Mouse (Mus musculus) hindbrain, postnatal 0 days (tissue): Measurements from ENCODE around the gene Csnk2b. TPM values are rescaled to one million over a fixed set of nuclear protein-coding genes. Genes with fewer than 3 reads are reported as not detected.

Source experiments
- ATAC-seq: fragments of 200-750 bp; cut with Nextera tagmentation; 2 replicates; pipeline ENCODE4 v1.8.0; 2017; ENCODE audit warnings: mild to moderate bottlenecking, moderate TSS enrichment, moderate library complexity
- DNase-seq: peaks from one replicate; pipeline ENCODE4 v3.0.0-alpha.2; 2015; ENCODE audit warnings: low spot score
- H3K27ac ChIP-seq: fragments of 300-500 bp; sonication (generic); 2 replicates; pipeline ENCODE4 v1.5.1; 2014; ENCODE audit warnings: mild to moderate bottlenecking
- H3K27me3 ChIP-seq: fragments of 300-500 bp; sonication (generic); 2 replicates; pipeline ENCODE4 v1.6.1; 2014; ENCODE audit warnings: low read length, mixed read lengths; ENCODE audit not compliant: insufficient read depth
- H3K36me3 ChIP-seq: fragments of 300-500 bp; sonication (generic); 2 replicates; pipeline ENCODE4 v1.6.1; 2014; ENCODE audit warnings: low read length, mixed read lengths; ENCODE audit not compliant: insufficient read depth
- H3K4me1 ChIP-seq: fragments of 300-500 bp; sonication (generic); 2 replicates; pipeline ENCODE4 v1.6.1; 2014; ENCODE audit warnings: antibody characterized with exemption, low read length, mixed read lengths; ENCODE audit not compliant: insufficient read depth
- H3K4me2 ChIP-seq: fragments of 300-500 bp; sonication (generic); 2 replicates; pipeline ENCODE4 v1.6.1; 2014; ENCODE audit warnings: low read depth, mild to moderate bottlenecking, low read length, moderate library complexity, mixed read lengths
- H3K4me3 ChIP-seq: fragments of 300-500 bp; sonication (generic); 2 replicates; pipeline ENCODE4 v1.5.1; 2014; ENCODE audit warnings: low read length
- H3K9ac ChIP-seq: fragments of 300-500 bp; sonication (generic); replicated peaks from 2 replicates; pipeline ENCODE4 v1.6.1; 2014; ENCODE audit warnings: mild to moderate bottlenecking, low read length, moderate library complexity, mixed read lengths
- H3K9me3 ChIP-seq: fragments of 300-500 bp; sonication (generic); 2 replicates; pipeline ENCODE4 v1.6.1; 2016; ENCODE audit warnings: low read length, mixed read lengths
- CTCF ChIP-seq: IDR thresholded peaks from 2 replicates; pipeline ENCODE4 v1.5.1; 2016; ENCODE audit warnings: antibody characterized with exemption, control low read depth, low read depth
- WGBS: fragments of 180-500 bp; shearing (Covaris S2); extraction: QIAGEN DNeasy Blood & Tissue Kit; methylation state at CpG from one replicate; pipeline ENCODE4 v1.1.7; 2014; 5-methylcytosine and 5-hydroxymethylcytosine counted together
- polyA plus RNA-seq: library from polyadenylated mRNA; unstranded; fragments of >200 nt; fragmentation: Nextera tagmentation; extraction: Ambion mirVana; gene quantifications from 2 replicates; pipeline ENCODE4 v1.2.1, GENCODE M21; 2015
- total RNA-seq: library from RNA; depleted of rRNA; stranded (reverse); fragments of >200 nt; gene quantifications from 2 replicates; pipeline ENCODE4 v1.2.3, GENCODE M21; 2014; rRNA removed

Csnk2b gene
- total and polyA plus RNA-seq, 2 experiments from 2014 or later = 257 to 350 TPM

DNA sequence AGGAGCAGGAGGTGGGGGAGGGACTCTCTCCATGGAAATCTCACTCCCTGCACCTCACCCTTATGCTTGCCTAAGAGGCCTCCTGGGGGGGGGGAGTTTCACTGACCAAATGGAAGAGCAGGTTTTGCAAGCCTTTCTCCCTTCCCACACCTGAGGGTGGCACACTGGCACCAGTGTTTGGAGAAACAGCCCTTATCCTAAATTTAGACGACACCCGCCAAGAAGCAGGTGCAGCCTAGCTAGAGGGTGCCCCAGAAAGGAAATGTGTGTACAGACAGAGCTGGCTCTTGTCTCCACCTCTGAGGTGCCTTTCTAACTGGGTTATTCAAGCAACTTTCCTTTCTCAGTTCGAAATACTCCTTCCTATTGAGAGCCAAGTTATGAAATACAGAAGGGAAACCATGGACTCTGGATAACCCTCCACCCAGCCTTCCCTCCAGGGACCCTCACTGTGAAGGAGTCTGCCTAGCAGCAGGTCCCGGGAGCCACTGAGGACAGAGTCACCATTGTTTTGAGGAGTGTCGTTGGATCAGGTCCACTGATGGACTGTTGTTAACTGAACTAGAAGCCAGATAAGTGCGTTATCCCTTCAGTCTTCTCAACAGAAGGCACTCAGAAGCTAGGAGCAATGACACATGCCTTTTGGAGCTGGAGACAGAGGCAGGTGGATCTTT, 51.2 kb downstream of the Csnk2b start:
- Histone ChIP-seq H3K9ac (no peak overlapping the region), H3K4me1 (no peaks in the 10 kb centered on the region), H3K4me2 (no peak overlapping the region), H3K4me3 (no peak overlapping the region), H3K9me3 (no peaks in the 10 kb centered on the region), H3K27me3 (no peaks in the 10 kb centered on the region), H3K27ac (no peak overlapping the region), H3K36me3 (no peaks in the 10 kb centered on the region)
- ATAC-seq = no peak
- 47% methylated on average over 6 of the region's 6 CpGs for WGBS
- no peak for DNase-seq
- TF ChIP-seq CTCF = no peak

GRCm38 (mm10) chr17:35068213-35068914, 53.5 kb downstream of the Csnk2b start:
- DNase-seq = no peak
- no peak for ATAC-seq
- no peaks in the 10 kb centered on the region for H3K9me3 ChIP-seq
- no peak overlapping the region for H3K4me3 ChIP-seq
- H3K27me3 ChIP-seq = peaks cover 12% of the 10 kb centered on the region
- no peak for TF ChIP-seq CTCF
- H3K4me1 ChIP-seq = 0 out of 2 replicates have a peak, but pooled peaks cover 6% of the 10 kb centered on the region
- 87% methylated on average over 17 of the region's 17 CpGs for WGBS
- H3K9ac ChIP-seq = no peak overlapping the region
- H3K36me3 ChIP-seq = no peaks in the 10 kb centered on the region
- H3K4me2 ChIP-seq = no peak overlapping the region
- H3K27ac ChIP-seq = no peak overlapping the region

Other genes with a start within 250 kb of the Csnk2b start
Only the 30 nearest of the 42 such genes appear.
- gene Lsm2, start 140.2 kb downstream of the Csnk2b start, total RNA-seq = 35.5 and 43.1 TPM in 2 replicates
- 106 and 110 TPM in 2 replicates for gene Lsm2, start 140.2 kb downstream of the Csnk2b start, polyA plus RNA-seq
- gene Vars, start 121.1 kb downstream of the Csnk2b start, total RNA-seq = 128 TPM in 2 replicates
- gene Vars, start 121.1 kb downstream of the Csnk2b start, polyA plus RNA-seq = 39.9 and 41.7 TPM in 2 replicates
- gene Vwa7, start 105.5 kb downstream of the Csnk2b start, total RNA-seq = 0.68 and 1.2 TPM in 2 replicates
- gene Vwa7, start 105.5 kb downstream of the Csnk2b start, polyA plus RNA-seq = 0.11 and 0.18 TPM in 2 replicates
- gene Sapcd1, start 94.0 kb downstream of the Csnk2b start, total RNA-seq = 0.65 and 2.1 TPM in 2 replicates
- gene Sapcd1, start 94.0 kb downstream of the Csnk2b start, polyA plus RNA-seq = 2.4 and 2.7 TPM in 2 replicates
- gene Msh5, start 75.3 kb downstream of the Csnk2b start, total RNA-seq = 1.1 and 6.4 TPM in 2 replicates
- gene Msh5, start 75.3 kb downstream of the Csnk2b start, polyA plus RNA-seq = 2.2 and 3.1 TPM in 2 replicates
- 56.9 and 59.5 TPM in 2 replicates for gene Clic1, start 72.1 kb downstream of the Csnk2b start, total RNA-seq
- 81.9 and 88.5 TPM in 2 replicates for gene Clic1, start 72.1 kb downstream of the Csnk2b start, polyA plus RNA-seq
- gene Ddah2, start 63.0 kb downstream of the Csnk2b start, total RNA-seq = 216 and 228 TPM in 2 replicates
- gene Ddah2, start 63.0 kb downstream of the Csnk2b start, polyA plus RNA-seq = 322 and 331 TPM in 2 replicates
- not detected in 2 replicates for gene Ly6g6c, start 56.7 kb downstream of the Csnk2b start, total RNA-seq
- not detected in 2 replicates for gene Ly6g6c, start 56.7 kb downstream of the Csnk2b start, polyA plus RNA-seq
- gene Mpig6b, start 55.9 kb downstream of the Csnk2b start, total RNA-seq = not detected in 2 replicates
- gene Mpig6b, start 55.9 kb downstream of the Csnk2b start, polyA plus RNA-seq = 0.18 TPM in 2 replicates
- not detected in 2 replicates for gene Ly6g6e, start 45.2 kb downstream of the Csnk2b start, total RNA-seq
- 0.44 TPM in 1 of 2 replicates, not detected in the other for gene Ly6g6e, start 45.2 kb downstream of the Csnk2b start, polyA plus RNA-seq
- gene Ly6g6d, start 44.0 kb downstream of the Csnk2b start, total RNA-seq = 0.78 TPM in 1 of 2 replicates, not detected in the other
- 1.3 and 1.9 TPM in 2 replicates for gene Ly6g6d, start 44.0 kb downstream of the Csnk2b start, polyA plus RNA-seq
- gene Ly6g6f, start 36.4 kb downstream of the Csnk2b start, total RNA-seq = not detected in 2 replicates
- 0.26 TPM in 1 of 2 replicates, not detected in the other for gene Ly6g6f, start 36.4 kb downstream of the Csnk2b start, polyA plus RNA-seq
- gene Abhd16a, start 32.8 kb downstream of the Csnk2b start, total RNA-seq = 129 and 158 TPM in 2 replicates
- gene Abhd16a, start 32.8 kb downstream of the Csnk2b start, polyA plus RNA-seq = 121 TPM in 2 replicates
- not detected in 2 replicates for gene Ly6g5c, start 13.8 kb downstream of the Csnk2b start, total RNA-seq
- gene Ly6g5c, start 13.8 kb downstream of the Csnk2b start, polyA plus RNA-seq = not detected in 2 replicates
- 1.7 and 2.0 TPM in 2 replicates for gene Ly6g5b, start 6.6 kb downstream of the Csnk2b start, total RNA-seq
- 0.76 and 1.2 TPM in 2 replicates for gene Ly6g5b, start 6.6 kb downstream of the Csnk2b start, polyA plus RNA-seq
- 13.1 and 14.1 TPM in 2 replicates for gene Gpank1, start 598 bp downstream of the Csnk2b start, total RNA-seq
- 18.1 and 19.1 TPM in 2 replicates for gene Gpank1, start 598 bp downstream of the Csnk2b start, polyA plus RNA-seq
- gene D17H6S53E, start 4.3 kb upstream of the Csnk2b start, total RNA-seq = 14.0 and 29.7 TPM in 2 replicates
- 9.4 and 11.6 TPM in 2 replicates for gene D17H6S53E, start 4.3 kb upstream of the Csnk2b start, polyA plus RNA-seq
- gene Apom, start 10.0 kb upstream of the Csnk2b start, total RNA-seq = 0.37 TPM in 1 of 2 replicates, not detected in the other
- gene Apom, start 10.0 kb upstream of the Csnk2b start, polyA plus RNA-seq = 0.35 TPM in 1 of 2 replicates, not detected in the other
- gene Bag6, start 13.1 kb upstream of the Csnk2b start, total RNA-seq = 320 and 368 TPM in 2 replicates
- 50.0 and 55.8 TPM in 2 replicates for gene Bag6, start 13.1 kb upstream of the Csnk2b start, polyA plus RNA-seq
- 218 and 223 TPM in 2 replicates for gene Prrc2a, start 42.8 kb upstream of the Csnk2b start, total RNA-seq
- 92.6 and 99.2 TPM in 2 replicates for gene Prrc2a, start 42.8 kb upstream of the Csnk2b start, polyA plus RNA-seq
- gene Aif1, start 54.0 kb upstream of the Csnk2b start, total RNA-seq = 0.21 and 2.4 TPM in 2 replicates
- gene Aif1, start 54.0 kb upstream of the Csnk2b start, polyA plus RNA-seq = 9.5 and 10.9 TPM in 2 replicates
- gene Lst1, start 66.4 kb upstream of the Csnk2b start, total RNA-seq = 10.8 and 25.0 TPM in 2 replicates
- 8.0 and 8.7 TPM in 2 replicates for gene Lst1, start 66.4 kb upstream of the Csnk2b start, polyA plus RNA-seq
- gene Ltb, start 72.4 kb upstream of the Csnk2b start, total RNA-seq = 1.6 TPM in 1 of 2 replicates, not detected in the other
- 1.2 and 1.8 TPM in 2 replicates for gene Ltb, start 72.4 kb upstream of the Csnk2b start, polyA plus RNA-seq
- 0.18 and 0.52 TPM in 2 replicates for gene Tnf, start 80.0 kb upstream of the Csnk2b start, total RNA-seq
- gene Tnf, start 80.0 kb upstream of the Csnk2b start, polyA plus RNA-seq = 0.09 TPM in 1 of 2 replicates, not detected in the other
- 0.47 TPM in 1 of 2 replicates, not detected in the other for gene Lta, start 83.3 kb upstream of the Csnk2b start, total RNA-seq
- gene Lta, start 83.3 kb upstream of the Csnk2b start, polyA plus RNA-seq = 0.85 and 1.3 TPM in 2 replicates
- gene Gm16181, start 98.8 kb upstream of the Csnk2b start, total RNA-seq = not detected in 2 replicates
- gene Gm16181, start 98.8 kb upstream of the Csnk2b start, polyA plus RNA-seq = 0.40 TPM in 1 of 2 replicates, not detected in the other
- 91.0 and 114 TPM in 2 replicates for gene Atp6v1g2, start 111.6 kb upstream of the Csnk2b start, total RNA-seq
- gene Atp6v1g2, start 111.6 kb upstream of the Csnk2b start, polyA plus RNA-seq = 180 and 183 TPM in 2 replicates
- gene Nfkbil1, start 113.7 kb upstream of the Csnk2b start, total RNA-seq = 15.5 and 15.9 TPM in 2 replicates
- 11.4 and 12.9 TPM in 2 replicates for gene Nfkbil1, start 113.7 kb upstream of the Csnk2b start, polyA plus RNA-seq
- gene Ddx39b, start 119.7 kb upstream of the Csnk2b start, total RNA-seq = 259 and 266 TPM in 2 replicates
- gene Ddx39b, start 119.7 kb upstream of the Csnk2b start, polyA plus RNA-seq = 326 and 341 TPM in 2 replicates
- 74.3 and 83.8 TPM in 2 replicates for gene H2-D1, start 140.7 kb upstream of the Csnk2b start, total RNA-seq
- 141 and 146 TPM in 2 replicates for gene H2-D1, start 140.7 kb upstream of the Csnk2b start, polyA plus RNA-seq